Mouse (Mus musculus): ENCODE measurements around the gene Atp4b. TPM values are rescaled to one million over a fixed set of nuclear protein-coding genes. Genes with fewer than 3 reads are reported as not detected.

The Atp4b gene
- polyA plus RNA-seq, 1 experiment from 2014 or later, result 59.5 TPM

Other genes with a start within 250 kb of the Atp4b start
- 241 and 263 TPM in 2 replicates for gene Lamp1, start 237.7 kb downstream of the Atp4b start, polyA plus RNA-seq (2015; fragmentation: Nextera tagmentation; extraction: Ambion mirVana)
- gene Grtp1, start 196.2 kb downstream of the Atp4b start, polyA plus RNA-seq (2015; fragmentation: Nextera tagmentation; extraction: Ambion mirVana), result 22.6 and 25.5 TPM in 2 replicates
- gene Adprhl1, start 142.7 kb downstream of the Atp4b start, polyA plus RNA-seq (2015; fragmentation: Nextera tagmentation; extraction: Ambion mirVana), result 0.69 and 4.2 TPM in 2 replicates
- 21.4 and 21.5 TPM in 2 replicates for gene Dcun1d2, start 108.7 kb downstream of the Atp4b start, polyA plus RNA-seq (2015; fragmentation: Nextera tagmentation; extraction: Ambion mirVana)
- 34.0 and 34.9 TPM in 2 replicates for gene Tmco3, start 108.6 kb downstream of the Atp4b start, polyA plus RNA-seq (2015; fragmentation: Nextera tagmentation; extraction: Ambion mirVana)
- 134 and 140 TPM in 2 replicates for gene Tfdp1, start 58.1 kb downstream of the Atp4b start, polyA plus RNA-seq (2015; fragmentation: Nextera tagmentation; extraction: Ambion mirVana)
- gene Grk1, start 8.3 kb upstream of the Atp4b start, polyA plus RNA-seq (2015; fragmentation: Nextera tagmentation; extraction: Ambion mirVana), result 0.02 TPM in 1 of 2 replicates, not detected in the other
- gene Tmem255b, start 38.4 kb upstream of the Atp4b start, polyA plus RNA-seq (2015; fragmentation: Nextera tagmentation; extraction: Ambion mirVana), result 4.3 and 5.0 TPM in 2 replicates
- 151 and 162 TPM in 2 replicates for gene Gas6, start 97.7 kb upstream of the Atp4b start, polyA plus RNA-seq (2015; fragmentation: Nextera tagmentation; extraction: Ambion mirVana)
- gene 1700029H14Rik, start 165.6 kb upstream of the Atp4b start, polyA plus RNA-seq (2015; fragmentation: Nextera tagmentation; extraction: Ambion mirVana), result not detected in 2 replicates